Mouse (Mus musculus): Measurements from ENCODE around the gene Uevld. TPM values are rescaled to one million over a fixed set of nuclear protein-coding genes. Genes with fewer than 3 reads are reported as not detected.

The Uevld gene
- polyA plus RNA-seq, 1 experiment from 2014 or later, result 6.5 TPM

DNA sequence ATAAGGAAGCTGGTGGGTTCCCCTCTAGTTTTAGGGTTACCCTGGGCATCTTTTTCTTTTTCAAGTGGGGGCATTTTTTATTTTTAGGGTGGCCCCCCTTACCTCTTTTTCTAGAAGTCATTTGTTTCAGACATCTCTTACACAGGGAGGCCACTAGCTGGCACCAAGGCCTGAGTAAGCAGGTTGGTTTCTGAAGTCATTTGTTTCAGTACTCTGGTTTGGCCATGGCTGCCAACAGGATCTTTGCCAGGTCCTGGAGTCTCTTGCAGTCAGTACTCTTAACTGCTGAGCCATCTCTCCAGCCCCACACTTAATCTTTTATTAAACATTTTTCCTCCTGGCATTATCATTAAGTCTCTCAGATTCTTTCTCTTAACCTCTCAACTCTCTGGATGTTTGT, 3.8 kb upstream of the Uevld start:
- Histone ChIP-seq H3K9me3 (no peaks in the 10 kb centered on the region), H3K9ac (no peak overlapping the region), H3K27me3 (replicated peaks) (no peaks in the 10 kb centered on the region), H3K27ac (no peak overlapping the region), H3K4me3 (no peak overlapping the region), H3K36me3 (replicated peaks) (no peaks in the 10 kb centered on the region), H3K4me2 (no peak overlapping the region), H3K4me1 (peaks cover 15% of the 10 kb centered on the region)
- no peak for ATAC-seq (replicated peaks)

DNA sequence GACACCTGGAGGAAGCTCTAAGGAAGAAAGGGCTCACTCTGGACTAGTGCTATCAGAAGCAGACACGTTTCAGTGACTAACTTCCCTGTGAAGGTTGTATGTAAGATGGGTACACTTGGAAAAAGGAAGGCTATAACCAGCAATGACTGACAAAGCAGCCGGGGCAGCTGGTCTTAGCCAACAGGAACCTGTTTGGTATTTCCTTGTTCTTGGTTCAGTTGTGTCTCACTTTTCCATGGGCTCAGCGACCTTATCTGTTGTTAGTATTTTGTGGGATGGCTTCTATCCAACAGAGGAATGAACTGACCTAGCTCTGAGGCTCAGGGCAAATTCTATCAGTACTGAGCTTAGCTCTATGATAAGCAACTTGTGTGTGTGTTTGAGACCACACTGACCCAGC, 2.7 kb upstream of the Uevld start:
- 65% methylated on average over 3 of the region's 3 CpGs for WGBS
- no peak overlapping the region for H3K27ac ChIP-seq
- no peak overlapping the region for H3K4me2 ChIP-seq
- ATAC-seq (replicated peaks), result no peak
- H3K4me1 ChIP-seq, result peaks cover 16% of the 10 kb centered on the region
- H3K9ac ChIP-seq, result no peak overlapping the region
- H3K36me3 ChIP-seq (replicated peaks), result no peaks in the 10 kb centered on the region
- H3K4me3 ChIP-seq, result no peak overlapping the region
- H3K27me3 ChIP-seq (replicated peaks), result no peaks in the 10 kb centered on the region
- no peaks in the 10 kb centered on the region for H3K9me3 ChIP-seq

DNA sequence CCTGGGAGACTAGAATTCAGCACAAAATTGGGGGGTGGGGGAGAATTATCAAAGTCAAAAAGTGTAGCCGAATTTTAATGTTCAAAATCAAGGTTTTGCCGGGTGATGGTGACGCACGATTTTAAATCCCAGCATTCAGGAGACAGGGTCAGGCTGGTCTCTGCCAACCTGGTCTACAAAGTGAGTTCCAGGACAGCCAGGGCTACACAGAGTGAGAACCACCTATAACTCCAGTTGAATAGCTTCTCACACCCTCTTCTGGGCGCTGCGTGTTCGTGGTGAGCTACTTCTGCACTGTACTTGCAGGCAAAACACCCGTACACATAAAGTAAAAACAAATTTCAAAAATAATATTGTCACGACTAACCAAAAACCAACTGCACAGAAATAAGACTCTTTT, 526 bp upstream of the Uevld start:
- H3K27ac ChIP-seq, result 0 out of 2 replicates have a peak overlapping the region, but pooled peaks have one; percentile 21
- H3K4me2 ChIP-seq, result peak overlapping the region; percentile 86
- peak overlapping the region; percentile 68 for H3K4me3 ChIP-seq
- H3K27me3 ChIP-seq (replicated peaks), result no peaks in the 10 kb centered on the region
- 16% methylated on average over 9 of the region's 9 CpGs for WGBS
- H3K4me1 ChIP-seq, result peaks cover 16% of the 10 kb centered on the region
- no peaks in the 10 kb centered on the region for H3K9me3 ChIP-seq
- peak overlapping the region; percentile 72 for H3K9ac ChIP-seq
- peaks cover 9% of the 10 kb centered on the region for H3K36me3 ChIP-seq (replicated peaks)
- ATAC-seq (replicated peaks), result peak; percentile 65

DNA sequence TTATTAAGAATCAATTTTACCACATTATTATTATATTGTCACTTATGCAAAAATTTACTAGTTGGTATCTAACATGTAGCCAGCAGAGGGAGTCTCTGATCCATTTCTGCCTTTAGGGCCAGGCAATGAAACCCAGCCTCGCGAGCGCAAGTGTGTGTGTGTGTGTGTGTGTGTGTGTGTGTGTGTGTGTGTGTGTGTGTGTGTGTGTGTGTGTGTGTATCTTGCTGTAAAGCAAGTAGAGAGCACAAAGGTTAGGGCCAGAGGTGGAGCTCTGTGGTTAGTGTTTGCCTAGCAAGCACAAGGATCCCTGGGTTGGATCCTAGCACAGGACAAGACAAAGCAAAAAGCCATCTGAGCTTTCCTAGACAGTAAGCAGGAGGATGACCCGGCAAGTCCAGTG, 22.5 kb downstream of the Uevld start:
- Histone ChIP-seq H3K4me2 (no peak overlapping the region), H3K27ac (no peak overlapping the region), H3K27me3 (replicated peaks) (no peaks in the 10 kb centered on the region), H3K36me3 (replicated peaks) (peaks cover 9% of the 10 kb centered on the region; the same call in 1 of the 2 replicates), H3K9me3 (no peaks in the 10 kb centered on the region), H3K4me1 (no peaks in the 10 kb centered on the region), H3K4me3 (no peak overlapping the region), H3K9ac (no peak overlapping the region)
- WGBS, result 42% methylated on average over 4 of the region's 4 CpGs
- no peak for ATAC-seq (replicated peaks)

DNA sequence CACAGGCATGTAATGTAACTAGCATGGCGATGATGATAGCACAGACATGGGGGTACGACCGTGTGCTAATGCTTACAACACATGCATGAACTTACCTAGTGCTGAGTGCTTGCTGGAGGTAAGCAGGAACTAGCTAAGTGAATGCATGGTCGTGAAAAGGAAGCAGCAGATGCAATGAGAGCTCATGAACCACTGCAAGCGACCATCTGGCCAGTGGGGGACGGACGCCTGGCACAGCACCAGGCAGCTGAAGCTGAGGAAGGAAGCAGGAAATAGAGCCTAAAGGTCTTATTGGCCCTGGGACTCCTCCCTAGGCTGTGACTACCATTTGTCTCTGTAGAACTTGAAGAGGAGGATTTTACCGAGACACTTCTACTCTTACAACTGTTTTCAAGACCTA, 23.5 kb downstream of the Uevld start:
- no peak for ATAC-seq (replicated peaks)
- Histone ChIP-seq H3K36me3 (replicated peaks) (peaks cover 4% of the 10 kb centered on the region), H3K4me2 (no peak overlapping the region)

DNA sequence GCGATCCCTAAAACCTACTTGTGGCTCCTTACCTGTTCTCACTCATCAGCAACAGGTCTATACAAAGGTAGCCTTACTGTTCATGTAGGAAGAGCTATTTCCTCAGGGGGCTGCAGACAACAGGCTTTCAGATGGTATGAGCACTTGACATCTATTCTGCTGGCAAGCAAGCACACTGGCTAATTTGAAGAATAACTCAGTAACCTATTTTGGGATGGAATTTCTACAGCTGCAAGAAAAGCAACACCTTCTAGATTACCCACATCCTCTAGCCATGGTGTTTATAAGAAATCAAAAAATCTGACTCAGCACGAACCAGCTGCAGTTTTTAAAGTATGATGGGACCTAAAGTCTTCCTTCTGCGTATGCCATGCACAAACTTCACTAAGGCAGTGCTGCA, 27.0 kb downstream of the Uevld start:
- H3K4me3 ChIP-seq, result no peak overlapping the region
- no peaks in the 10 kb centered on the region for H3K4me1 ChIP-seq
- no peaks in the 10 kb centered on the region for H3K27me3 ChIP-seq (replicated peaks)
- no peak for ATAC-seq (replicated peaks)
- no peaks in the 10 kb centered on the region for H3K9me3 ChIP-seq
- no peak overlapping the region for H3K27ac ChIP-seq
- H3K36me3 ChIP-seq (replicated peaks), result peaks cover 8% of the 10 kb centered on the region
- no peak overlapping the region for H3K4me2 ChIP-seq
- WGBS, result 97% methylated on average over 3 of the region's 3 CpGs
- H3K9ac ChIP-seq, result no peak overlapping the region

More for the DNA sequence above, 23.5 kb downstream of the Uevld start:
- Histone ChIP-seq H3K9me3 (no peaks in the 10 kb centered on the region), H3K4me3 (no peak overlapping the region), H3K27ac (no peak overlapping the region), H3K9ac (no peak overlapping the region), H3K27me3 (replicated peaks) (no peaks in the 10 kb centered on the region), H3K4me1 (no peaks in the 10 kb centered on the region)
- WGBS, result 94% methylated on average over 8 of the region's 8 CpGs

DNA sequence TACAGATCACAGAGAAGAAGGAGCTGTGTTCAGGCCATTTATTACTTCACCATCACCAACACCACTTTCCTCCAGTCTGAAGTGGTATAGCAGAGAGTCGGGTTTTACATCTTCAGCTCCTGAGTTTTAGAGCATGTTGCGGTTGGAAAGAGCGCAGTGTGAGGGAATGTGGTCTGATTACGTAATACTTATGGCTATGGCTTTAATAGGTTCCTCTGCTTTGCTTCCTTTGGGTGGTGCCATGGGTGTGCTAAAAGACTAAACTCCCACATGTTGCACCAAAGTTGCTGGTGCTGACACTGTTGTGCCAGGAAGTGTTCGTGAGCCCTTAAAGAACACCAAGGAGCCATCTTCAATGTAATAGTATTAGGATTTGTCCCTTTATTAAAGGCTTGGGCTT, 30.0 kb downstream of the Uevld start:
- Histone ChIP-seq H3K4me1 (no peaks in the 10 kb centered on the region), H3K36me3 (replicated peaks) (peaks cover 5% of the 10 kb centered on the region), H3K9me3 (no peaks in the 10 kb centered on the region), H3K4me3 (no peak overlapping the region), H3K9ac (no peak overlapping the region), H3K27me3 (replicated peaks) (no peaks in the 10 kb centered on the region), H3K4me2 (no peak overlapping the region), H3K27ac (no peak overlapping the region)
- no peak for ATAC-seq (replicated peaks)
- WGBS, result 95% methylated on average over 5 of the region's 5 CpGs

DNA sequence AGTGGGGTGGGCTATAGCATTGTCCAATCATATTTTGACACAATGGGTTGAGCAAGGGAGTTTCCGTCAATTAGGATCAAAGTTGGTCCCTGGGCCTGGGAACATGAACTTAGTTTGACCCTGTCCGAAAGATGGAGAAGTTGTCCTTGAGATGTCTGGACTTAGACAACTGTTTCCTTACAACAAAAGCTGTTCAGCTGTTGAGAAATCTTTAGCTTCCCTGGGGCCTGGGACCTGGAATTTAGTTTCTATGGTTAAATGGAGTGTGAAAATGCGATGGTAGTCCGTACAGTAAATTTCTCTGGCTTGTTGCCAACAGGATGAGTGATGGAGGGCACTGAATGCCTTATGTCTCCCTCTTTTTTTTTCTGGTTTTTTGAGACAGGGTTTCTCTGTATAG, 36.3 kb downstream of the Uevld start:
- Histone ChIP-seq H3K4me2 (no peak overlapping the region), H3K36me3 (replicated peaks) (no peaks in the 10 kb centered on the region), H3K9ac (no peak overlapping the region), H3K4me1 (peaks cover 23% of the 10 kb centered on the region), H3K27me3 (replicated peaks) (no peaks in the 10 kb centered on the region), H3K27ac (no peak overlapping the region), H3K4me3 (no peak overlapping the region), H3K9me3 (no peaks in the 10 kb centered on the region)
- ATAC-seq (replicated peaks), result no peak
- 82% methylated on average over 4 of the region's 4 CpGs for WGBS

DNA sequence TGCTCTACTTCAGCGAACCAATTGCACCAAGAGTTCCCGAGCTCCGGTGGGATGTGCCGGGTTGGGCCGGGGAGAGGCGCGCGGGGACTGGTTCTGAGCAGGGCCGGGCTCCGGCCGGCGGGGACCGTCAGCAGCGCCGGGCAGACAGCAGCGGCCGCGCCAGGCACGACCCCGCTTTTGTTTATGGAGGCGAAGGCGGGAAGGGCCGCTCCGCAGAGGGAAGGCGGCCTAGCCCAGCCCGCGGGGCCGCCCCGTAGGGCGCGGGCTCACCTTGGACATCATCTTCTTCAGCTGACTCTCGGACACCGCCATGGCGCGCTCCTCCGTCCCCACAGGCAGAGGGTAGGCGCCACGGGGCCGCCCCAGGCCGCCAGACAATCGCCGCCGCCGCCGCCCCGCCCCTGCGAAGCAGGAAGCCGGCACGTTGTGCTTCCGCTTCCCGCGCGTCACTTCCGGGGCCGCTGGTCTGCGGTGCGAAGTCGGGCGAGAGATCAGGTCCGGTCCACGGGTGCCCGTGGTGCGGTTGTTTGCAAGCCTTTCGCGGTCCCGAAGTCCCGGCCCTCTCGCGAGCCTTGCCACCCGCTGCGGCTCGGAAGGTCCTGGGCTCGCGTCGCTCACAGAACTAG, 38.7 kb downstream of the Uevld start, which contains the start of gene Tsg101:
TSS of gene Tsg101 (minus strand) at position 419 of the 626 bp plus-strand sequence.
- peak within 1 kb of the TSS; percentile 95 for H3K27ac ChIP-seq
- no peaks in the 10 kb centered on the region for H3K27me3 ChIP-seq (replicated peaks)
- peak within 1 kb of the TSS; percentile 100 for H3K4me3 ChIP-seq
- no peaks in the 10 kb centered on the region for H3K9me3 ChIP-seq
- H3K4me1 ChIP-seq, result peaks cover 30% of the 10 kb centered on the region
- no peaks in the 10 kb centered on the region; the same call in 1 of the 2 replicates for H3K36me3 ChIP-seq (replicated peaks)
- peak; percentile 95 for ATAC-seq (replicated peaks)
- peak within 1 kb of the TSS; percentile 78 for H3K4me2 ChIP-seq
- WGBS, result under 1% methylated on average over 71 of the region's 75 CpGs
- H3K9ac ChIP-seq, result peak within 1 kb of the TSS; percentile 95

DNA sequence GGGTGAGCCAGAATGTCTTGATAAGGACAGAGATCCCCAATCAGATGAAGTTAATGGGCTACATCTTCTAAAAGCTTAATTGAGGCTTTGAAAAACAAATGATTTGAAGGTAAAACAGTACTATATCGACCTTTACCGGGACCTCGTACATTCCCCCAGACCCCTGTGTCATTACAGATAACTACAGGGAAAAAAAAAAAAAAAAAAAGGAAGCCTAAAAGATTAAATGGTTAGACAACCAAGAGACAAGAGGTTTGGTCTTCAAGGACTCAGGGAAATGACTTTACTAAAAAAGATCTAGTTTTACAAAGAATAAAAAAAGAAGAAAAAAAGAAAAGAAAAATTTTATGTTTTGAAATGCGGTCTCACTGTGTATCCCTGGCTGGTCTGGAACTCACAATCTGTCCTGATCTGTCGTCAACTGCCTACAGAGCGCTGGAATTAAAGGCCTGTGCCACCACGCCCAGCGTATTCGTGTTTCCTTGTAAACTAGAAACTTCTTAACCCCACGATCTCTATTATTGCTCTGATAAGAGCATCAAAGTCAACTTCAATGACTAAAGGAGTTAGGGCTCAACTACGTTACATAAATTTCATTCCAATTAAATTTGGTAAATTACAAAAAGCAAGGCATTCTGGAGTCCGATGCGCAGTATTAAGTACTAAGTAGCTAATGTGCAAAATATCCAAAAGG, 39.5 kb downstream of the Uevld start:
- H3K36me3 ChIP-seq (replicated peaks), result no peaks in the 10 kb centered on the region; the same call in 1 of the 2 replicates
- H3K27ac ChIP-seq, result peak overlapping the region; percentile 95
- no peak for ATAC-seq (replicated peaks)
- peaks cover 30% of the 10 kb centered on the region for H3K4me1 ChIP-seq
- H3K4me3 ChIP-seq, result peak overlapping the region; percentile 100
- 19% methylated on average over 13 of the region's 13 CpGs for WGBS
- H3K9me3 ChIP-seq, result no peaks in the 10 kb centered on the region
- H3K27me3 ChIP-seq (replicated peaks), result no peaks in the 10 kb centered on the region
- H3K9ac ChIP-seq, result peak overlapping the region; percentile 95
- peak overlapping the region; percentile 78 for H3K4me2 ChIP-seq

DNA sequence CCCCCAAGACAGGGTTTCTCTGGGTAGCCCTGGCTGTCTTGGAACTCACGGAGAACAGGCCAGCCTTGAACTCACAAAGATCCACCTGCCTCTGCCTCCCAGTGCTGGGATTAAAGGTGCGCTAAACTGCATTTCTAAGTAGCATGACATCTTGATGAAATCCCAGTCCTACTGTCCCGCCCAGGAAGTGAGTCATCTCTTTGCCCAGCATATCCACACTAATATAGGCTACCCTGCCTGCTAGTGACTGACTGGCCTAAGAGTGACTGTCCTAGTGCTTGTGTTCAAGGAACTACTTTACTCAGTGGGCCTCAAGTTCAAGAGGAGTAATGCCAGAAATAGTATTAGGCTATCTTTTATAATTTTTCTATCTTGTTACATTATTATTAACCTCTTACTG, 42.0 kb downstream of the Uevld start:
- WGBS, result 93% methylated on average over 3 of the region's 3 CpGs
- Histone ChIP-seq H3K9me3 (no peaks in the 10 kb centered on the region), H3K27ac (no peak overlapping the region), H3K4me1 (peaks cover 30% of the 10 kb centered on the region), H3K27me3 (replicated peaks) (no peaks in the 10 kb centered on the region), H3K4me3 (no peak overlapping the region), H3K9ac (no peak overlapping the region), H3K4me2 (no peak overlapping the region), H3K36me3 (replicated peaks) (peaks cover 11% of the 10 kb centered on the region)
- no peak for ATAC-seq (replicated peaks)

DNA sequence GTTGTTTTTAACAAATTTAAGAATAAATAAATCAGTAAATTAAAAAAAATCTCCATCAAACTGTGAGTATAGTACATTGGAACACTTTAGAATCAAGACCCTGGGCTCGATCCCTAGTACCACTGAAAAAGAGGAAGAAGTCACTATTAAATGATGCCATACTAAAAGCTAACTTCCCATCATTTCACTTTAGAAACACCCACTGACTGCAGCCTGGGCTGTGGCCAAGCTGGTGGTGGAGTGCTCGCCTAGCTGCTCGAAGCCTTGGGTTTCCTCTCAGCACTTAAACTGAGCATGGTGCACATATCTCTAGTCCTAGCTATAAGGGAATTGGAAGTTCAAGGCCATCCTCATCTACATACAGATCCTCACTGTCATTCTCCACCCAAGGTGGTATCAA, 47.1 kb downstream of the Uevld start:
- WGBS, result 97% methylated on average over 3 of the region's 3 CpGs
- H3K4me3 ChIP-seq, result no peak overlapping the region
- H3K36me3 ChIP-seq (replicated peaks), result peaks cover 56% of the 10 kb centered on the region

DNA sequence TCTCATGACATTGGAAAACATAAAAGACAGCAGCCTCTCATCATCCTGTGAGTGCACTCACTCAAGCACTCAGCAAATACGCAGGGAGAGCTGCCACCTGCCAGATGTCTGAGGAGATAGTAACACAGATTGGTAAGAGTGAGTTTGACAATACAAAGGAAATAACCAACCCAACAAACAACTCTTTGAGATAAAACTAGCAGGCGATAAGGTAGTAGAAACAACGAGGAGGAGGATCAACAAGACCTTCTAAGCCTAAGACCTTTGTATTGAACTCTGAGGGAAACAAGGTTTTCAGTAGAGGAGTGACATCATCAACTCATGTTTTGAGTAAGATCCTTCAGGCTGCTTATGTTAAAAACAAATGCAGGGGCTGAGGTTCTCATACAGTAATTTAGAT, 59.0 kb downstream of the Uevld start:
- Histone ChIP-seq H3K36me3 (replicated peaks) (peaks cover 53% of the 10 kb centered on the region), H3K4me2 (no peak overlapping the region), H3K27ac (no peak overlapping the region), H3K27me3 (replicated peaks) (no peaks in the 10 kb centered on the region), H3K9me3 (no peaks in the 10 kb centered on the region), H3K4me1 (no peaks in the 10 kb centered on the region), H3K4me3 (no peak overlapping the region), H3K9ac (no peak overlapping the region)
- 96% methylated on average over 3 of the region's 3 CpGs for WGBS
- ATAC-seq (replicated peaks), result no peak

More for the DNA sequence above, 47.1 kb downstream of the Uevld start:
- H3K9me3 ChIP-seq, result no peaks in the 10 kb centered on the region
- H3K4me1 ChIP-seq, result peaks cover 4% of the 10 kb centered on the region; the same call in 1 of the 2 replicates
- no peak overlapping the region for H3K27ac ChIP-seq
- ATAC-seq (replicated peaks), result no peak
- no peak overlapping the region for H3K4me2 ChIP-seq
- no peaks in the 10 kb centered on the region for H3K27me3 ChIP-seq (replicated peaks)
- H3K9ac ChIP-seq, result no peak overlapping the region

All from midbrain, embryonic 15.5 days (tissue).